Mouse (Mus musculus) embryonic facial prominence, embryonic 11.5 days (tissue): ENCODE measurements at regions not wholly inside any gene's neighbourhood (a gene's known extent, or its start where the extent isn't known, plus 50 kb on each side); places are given as distances from the start of the nearest gene placed in this dataset.

Source experiments
- ATAC-seq: fragments of 200-750 bp; cut with Nextera tagmentation; replicated peaks from 2 replicates; pipeline ENCODE4 v1.8.0; 2017; ENCODE audit warnings: low read depth; ENCODE audit not compliant: insufficient number of reproducible peaks, low FRiP score, low TSS enrichment
- DNase-seq: peaks from one replicate; pipeline ENCODE4 v3.0.0-alpha.2; 2015; ENCODE audit warnings: low spot score
- H3K27ac ChIP-seq: fragments of 300-500 bp; sonication (generic); replicated peaks from 2 replicates; pipeline ENCODE4 v1.5.1; 2014; ENCODE audit warnings: mild to moderate bottlenecking, low read depth, low read length, control low read depth
- H3K27me3 ChIP-seq: fragments of 300-500 bp; sonication (generic); 2 replicates; pipeline ENCODE4 v1.6.1; 2014; ENCODE audit warnings: mild to moderate bottlenecking, low read length, moderate library complexity, mixed read lengths; ENCODE audit not compliant: control insufficient read depth, insufficient read depth
- H3K36me3 ChIP-seq: fragments of 300-500 bp; sonication (generic); replicated peaks from 2 replicates; pipeline ENCODE4 v1.6.1; 2014; ENCODE audit warnings: low read depth, mild to moderate bottlenecking, low read length, moderate library complexity, mixed read lengths; ENCODE audit not compliant: control insufficient read depth, insufficient read depth
- H3K4me1 ChIP-seq: fragments of 300-500 bp; sonication (generic); 2 replicates; pipeline ENCODE4 v1.6.1; 2014; ENCODE audit warnings: low read length, mixed read lengths; ENCODE audit not compliant: control insufficient read depth, insufficient read depth
- H3K4me2 ChIP-seq: fragments of 300-500 bp; sonication (generic); 2 replicates; pipeline ENCODE4 v1.6.1; 2014; ENCODE audit warnings: low read depth, mild to moderate bottlenecking, control low read depth, low read length, moderate library complexity
- H3K4me3 ChIP-seq: fragments of 300-500 bp; sonication (generic); 2 replicates; pipeline ENCODE4 v1.5.1; 2014; ENCODE audit warnings: low read depth, low read length, control low read depth
- H3K9ac ChIP-seq: fragments of 300-500 bp; sonication (generic); replicated peaks from 2 replicates; pipeline ENCODE4 v1.6.1; 2014; ENCODE audit warnings: mild to moderate bottlenecking, control low read depth, low read length
- H3K9me3 ChIP-seq: fragments of 300-500 bp; sonication (generic); replicated peaks from 2 replicates; pipeline ENCODE4 v1.6.1; 2016; ENCODE audit warnings: mild to moderate bottlenecking, low read length, inconsistent platforms, mixed read lengths; ENCODE audit not compliant: control insufficient read depth
- WGBS: fragments of 180-500 bp; shearing (Covaris S2); extraction: QIAGEN DNeasy Blood & Tissue Kit; methylation state at CpG from one replicate; pipeline ENCODE4 v1.1.7; 2014; 5-methylcytosine and 5-hydroxymethylcytosine counted together

GRCm38 (mm10) chr16:70259364-70259763 lies 54.4 kb upstream of the Gbe1 start:
- Histone ChIP-seq H3K9ac (no peak overlapping the region), H3K4me3 (no peak overlapping the region), H3K27ac (no peak overlapping the region), H3K36me3 (no peaks in the 10 kb centered on the region), H3K4me2 (no peak overlapping the region), H3K9me3 (no peaks in the 10 kb centered on the region), H3K27me3 (no peaks in the 10 kb centered on the region), H3K4me1 (no peaks in the 10 kb centered on the region)
- DNase-seq: no peak
- WGBS: 63% methylated on average over 1 of the region's 1 CpGs
- ATAC-seq: no peak

GRCm38 (mm10) chr16:70260151-70260550 lies 53.6 kb upstream of the Gbe1 start:
- no peak for DNase-seq
- H3K27ac ChIP-seq: no peak overlapping the region
- no peaks in the 10 kb centered on the region for H3K9me3 ChIP-seq
- WGBS: 71% methylated on average over 1 of the region's 1 CpGs
- H3K4me2 ChIP-seq: no peak overlapping the region
- no peaks in the 10 kb centered on the region for H3K4me1 ChIP-seq
- H3K9ac ChIP-seq: no peak overlapping the region
- H3K36me3 ChIP-seq: no peaks in the 10 kb centered on the region
- no peak overlapping the region for H3K4me3 ChIP-seq
- H3K27me3 ChIP-seq: no peaks in the 10 kb centered on the region
- no peak for ATAC-seq
